Mouse (Mus musculus) left cerebral cortex, adult 2 months (tissue): ENCODE measurements at regions not wholly inside any gene's neighbourhood (a gene's known extent, or its start where the extent isn't known, plus 50 kb on each side); places are given as distances from the start of the nearest gene placed in this dataset.

Experiments
- DNase-seq, 2 experiments: peaks; one replicate each; pipeline ENCODE4 v3.0.0; 2021 to 2022; ENCODE audit warnings: low spot score in 2 of 2, mixed read lengths in 1 of 2; ENCODE audit errors: extremely low spot score in 1 of 2
- H3K27ac ChIP-seq: fragments of 200-600 bp; 2 replicates; pipeline ENCODE4 v1.8.1; 2022
- H3K4me3 ChIP-seq: fragments of 200-600 bp; 2 replicates; pipeline ENCODE4 v1.8.1; 2022
- CTCF ChIP-seq: fragments of 200-600 bp; IDR thresholded peaks from 2 replicates; pipeline ENCODE4 v1.8.1; 2022; ENCODE audit warnings: antibody characterized with exemption, mild to moderate bottlenecking, moderate library complexity
- intact Hi-C: fragments of 180-260 bp; cut with DNase I; formaldehyde crosslinking; loops from one replicate; pipeline ENCODE4 v1.15.1; 2025

DNA sequence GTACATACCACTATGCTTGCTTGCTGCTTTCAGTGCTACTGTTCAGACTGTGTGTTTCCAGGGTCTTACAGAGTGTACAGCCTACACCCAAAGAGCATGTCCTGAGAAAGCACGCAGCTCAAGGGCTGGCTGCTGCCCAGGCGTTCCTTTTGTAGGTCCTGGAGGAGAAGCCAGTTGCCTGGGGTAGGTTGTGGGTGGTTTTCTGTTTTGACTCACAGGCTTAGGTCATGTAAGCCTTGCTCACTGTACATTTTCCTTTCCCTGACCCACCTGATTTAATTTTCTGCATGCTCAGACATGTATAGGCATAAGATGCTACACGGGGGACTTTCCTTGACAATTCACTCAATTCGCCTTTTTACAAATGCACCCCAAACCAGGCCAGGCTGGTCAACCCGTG, 172.9 kb upstream of the Wdfy3 start:
- Histone ChIP-seq H3K27ac (no peak overlapping the region), H3K4me3 (no peak overlapping the region)
- no peak for TF ChIP-seq CTCF
- no peak for DNase-seq
- intact Hi-C loops: no loop called here

DNA sequence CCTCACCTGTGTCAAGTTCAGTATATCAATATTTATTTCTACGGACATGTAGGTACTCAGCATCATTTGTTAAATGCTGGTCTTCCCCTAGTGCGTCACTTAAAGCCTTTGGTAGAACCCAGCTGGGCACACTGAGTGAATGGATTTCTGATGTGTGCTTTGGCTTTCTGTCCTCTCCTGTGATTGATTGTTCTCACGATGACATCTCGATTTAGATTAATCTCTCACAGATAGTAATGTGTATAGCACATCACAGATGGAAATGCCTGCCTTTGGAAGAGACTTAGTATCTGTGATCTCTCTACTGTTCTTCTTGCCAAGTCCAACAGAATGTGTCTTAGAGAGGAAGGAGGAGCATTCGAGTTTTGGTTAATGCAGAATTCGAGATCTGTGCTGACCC, 175.0 kb upstream of the Wdfy3 start:
- DNase-seq: no peak
- TF ChIP-seq CTCF: no peak

DNA sequence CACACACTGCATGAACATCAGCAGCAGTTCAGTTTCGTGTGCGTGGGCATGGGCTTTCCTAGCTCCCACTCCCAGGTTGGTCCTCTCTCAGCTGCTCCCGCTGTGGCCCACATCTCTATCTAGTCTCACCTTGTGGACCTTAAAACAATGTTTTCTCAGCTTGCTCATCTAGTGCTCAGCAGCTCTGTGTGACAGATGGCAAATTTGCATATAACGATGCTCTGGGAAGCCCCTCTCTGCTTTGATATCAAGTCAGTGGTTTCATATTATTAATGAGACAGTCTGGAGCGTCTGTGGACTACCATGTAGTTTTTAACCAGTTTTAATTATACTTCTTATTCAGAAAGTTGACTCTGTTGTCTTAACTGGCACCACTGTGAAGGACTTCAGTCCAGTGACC, 179.0 kb upstream of the Wdfy3 start:
- intact Hi-C loops: no loop called here
- Histone ChIP-seq H3K4me3 (no peak overlapping the region), H3K27ac (no peak overlapping the region)
- DNase-seq: no peak
- no peak for TF ChIP-seq CTCF

More for the DNA sequence above, 175.0 kb upstream of the Wdfy3 start:
- Histone ChIP-seq H3K27ac (no peak overlapping the region), H3K4me3 (no peak overlapping the region)
- intact Hi-C loops: no loop called here

DNA sequence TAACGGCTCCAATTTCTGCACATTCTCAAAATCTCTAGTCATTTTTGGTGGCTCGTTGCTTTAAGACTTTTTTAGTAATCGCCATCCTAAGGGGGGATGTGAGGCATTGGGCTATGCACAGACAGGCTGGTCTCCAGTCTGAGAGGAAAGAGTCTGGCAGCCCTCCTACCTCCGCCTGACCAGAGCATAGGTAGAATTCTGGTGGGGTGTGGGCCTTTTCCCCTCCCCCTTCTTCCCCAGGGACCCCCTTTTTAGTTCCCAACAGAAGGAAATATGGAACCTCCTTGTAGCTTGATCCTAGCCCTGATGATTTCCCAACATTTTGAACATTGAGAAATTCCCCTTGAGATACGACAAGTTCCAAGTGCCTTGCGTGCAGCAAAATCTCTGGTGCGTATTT, 181.4 kb upstream of the Wdfy3 start:
- no peak for DNase-seq
- H3K27ac ChIP-seq: no peak overlapping the region
- intact Hi-C loops: no loop called here
- H3K4me3 ChIP-seq: no peak overlapping the region
- no peak for TF ChIP-seq CTCF

DNA sequence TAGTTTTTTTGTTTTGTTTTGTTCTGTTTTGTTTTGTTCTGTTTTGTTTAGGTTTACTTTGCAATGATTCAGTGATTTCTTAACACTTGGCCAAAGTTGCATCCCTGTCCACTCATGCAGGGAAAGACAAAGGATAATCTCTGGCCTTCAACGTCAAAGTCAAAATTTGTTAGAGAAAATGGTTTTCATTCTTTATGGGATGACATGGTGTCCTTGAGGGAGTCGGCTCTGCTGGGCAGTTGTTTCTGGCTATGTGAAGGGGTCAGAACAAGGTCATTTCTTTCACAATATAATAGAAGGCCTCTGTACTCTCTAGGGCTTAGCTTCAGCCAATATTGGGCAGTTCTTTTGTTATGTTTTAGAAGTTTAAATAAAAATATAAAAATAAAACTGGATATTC, 184.1 kb upstream of the Wdfy3 start:
- no peak overlapping the region for H3K27ac ChIP-seq
- DNase-seq: no peak
- intact Hi-C loops: no loop called here
- TF ChIP-seq CTCF: no peak
- H3K4me3 ChIP-seq: no peak overlapping the region

DNA sequence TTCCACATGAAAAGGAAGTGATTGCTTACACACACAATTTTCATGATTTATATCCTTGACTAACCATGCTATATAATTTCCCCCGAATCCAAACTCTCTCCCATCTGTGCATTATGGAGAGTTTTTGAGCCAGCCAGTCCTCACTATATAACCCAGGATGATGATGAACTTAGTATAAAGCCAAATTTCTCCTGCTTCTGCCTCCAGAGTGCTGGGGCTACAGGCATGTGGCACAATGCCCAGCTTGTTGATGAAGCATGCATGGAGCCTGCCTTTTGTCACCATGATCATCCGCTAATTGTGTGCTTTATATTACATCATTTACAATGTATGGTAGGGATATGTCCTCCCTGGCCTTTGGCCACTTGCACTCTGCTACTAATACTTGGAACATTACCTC, 187.4 kb upstream of the Wdfy3 start:
- Histone ChIP-seq H3K4me3 (no peak overlapping the region), H3K27ac (no peak overlapping the region)
- intact Hi-C loops: no loop called here
- TF ChIP-seq CTCF: no peak
- no peak for DNase-seq

DNA sequence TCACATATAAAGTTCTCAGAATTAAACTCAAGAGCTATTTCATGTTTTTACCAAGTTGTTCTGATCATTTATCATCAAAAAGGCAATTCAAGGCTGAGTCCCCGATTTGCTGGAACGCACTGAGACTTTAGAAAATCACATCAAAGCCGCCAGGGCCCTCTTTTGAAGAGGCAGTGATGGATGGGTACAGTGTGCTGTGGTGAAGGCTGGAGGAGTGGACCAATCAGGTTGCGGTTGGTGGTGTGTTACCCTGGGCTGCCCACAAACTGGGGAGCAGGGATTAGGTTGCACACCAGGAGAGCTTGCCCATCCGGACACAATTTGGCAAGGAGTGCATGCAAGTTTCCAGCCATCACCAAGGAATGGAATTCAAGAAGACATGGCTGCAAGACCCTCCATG, 191.9 kb upstream of the Wdfy3 start:
- intact Hi-C loops: no loop called here
- DNase-seq: no peak
- no peak overlapping the region for H3K27ac ChIP-seq

DNA sequence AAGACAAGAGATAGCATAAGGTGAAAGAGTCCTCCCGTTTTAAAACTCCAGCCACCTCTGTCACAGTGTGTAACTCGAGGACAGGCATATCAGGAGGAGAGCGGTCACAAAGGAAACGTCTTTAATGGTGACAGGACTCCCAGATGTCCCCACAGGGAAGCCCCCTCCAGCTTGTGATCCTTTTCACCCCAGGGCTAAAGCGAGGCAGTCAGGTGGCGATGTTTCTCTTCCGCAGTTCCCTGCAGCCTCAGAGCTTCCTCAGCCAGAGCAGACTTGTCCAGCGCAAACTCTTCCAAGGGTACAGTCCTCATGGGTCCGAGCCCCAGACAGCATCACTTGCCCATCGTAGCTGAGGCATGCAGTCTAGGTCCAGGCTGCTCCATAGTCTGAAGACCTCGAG, 196.7 kb upstream of the Wdfy3 start:
- no peak overlapping the region for H3K4me3 ChIP-seq
- H3K27ac ChIP-seq: no peak overlapping the region
- intact Hi-C loops: no loop called here
- no peak for DNase-seq
- no peak for TF ChIP-seq CTCF

More for the DNA sequence above, 191.9 kb upstream of the Wdfy3 start:
- no peak for TF ChIP-seq CTCF
- H3K4me3 ChIP-seq: no peak overlapping the region

DNA sequence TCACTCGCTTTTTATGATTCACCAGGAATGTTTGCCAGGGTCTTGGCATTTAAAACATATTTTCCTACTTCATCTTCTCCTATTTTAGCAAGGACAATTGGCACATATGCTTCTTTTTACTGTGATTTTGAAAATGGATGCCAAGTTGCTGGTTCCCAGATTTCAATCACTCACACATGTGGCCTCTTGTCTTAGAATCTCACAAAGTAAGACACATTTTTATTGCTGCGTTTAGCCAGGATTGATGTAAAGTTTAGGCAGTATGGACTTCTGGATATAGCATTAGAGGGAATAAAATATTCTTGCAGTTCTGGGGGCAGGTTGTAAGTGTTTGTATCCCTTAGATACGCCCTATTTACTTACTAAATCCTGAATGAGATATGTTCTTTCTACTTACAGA, 197.4 kb upstream of the Wdfy3 start:
- no peak for TF ChIP-seq CTCF
- DNase-seq: no peak
- Histone ChIP-seq H3K4me3 (no peak overlapping the region), H3K27ac (no peak overlapping the region)
- intact Hi-C loops: no loop called here

DNA sequence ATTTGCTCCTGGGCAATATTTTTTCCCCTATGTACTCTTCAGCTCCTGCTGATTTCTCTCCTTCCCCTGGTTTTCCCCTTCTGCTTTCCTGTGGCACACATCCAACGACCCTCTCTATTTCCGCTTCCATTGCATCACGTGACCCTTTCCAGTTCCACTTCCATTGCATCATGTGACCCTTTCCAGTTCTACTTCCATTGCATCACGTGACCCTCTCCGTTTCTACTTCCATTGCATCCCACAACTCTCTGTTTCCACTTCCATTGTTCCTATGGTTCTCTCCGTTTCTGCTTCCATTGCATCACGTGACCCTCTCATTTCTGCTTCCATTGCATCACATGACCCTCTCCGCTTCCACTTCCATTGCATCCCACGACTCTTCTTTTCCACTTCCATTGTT, 199.5 kb upstream of the Wdfy3 start:
- no peak for TF ChIP-seq CTCF
- no peak overlapping the region for H3K27ac ChIP-seq
- no peak for DNase-seq
- no peak overlapping the region for H3K4me3 ChIP-seq
- intact Hi-C loops: no loop called here

DNA sequence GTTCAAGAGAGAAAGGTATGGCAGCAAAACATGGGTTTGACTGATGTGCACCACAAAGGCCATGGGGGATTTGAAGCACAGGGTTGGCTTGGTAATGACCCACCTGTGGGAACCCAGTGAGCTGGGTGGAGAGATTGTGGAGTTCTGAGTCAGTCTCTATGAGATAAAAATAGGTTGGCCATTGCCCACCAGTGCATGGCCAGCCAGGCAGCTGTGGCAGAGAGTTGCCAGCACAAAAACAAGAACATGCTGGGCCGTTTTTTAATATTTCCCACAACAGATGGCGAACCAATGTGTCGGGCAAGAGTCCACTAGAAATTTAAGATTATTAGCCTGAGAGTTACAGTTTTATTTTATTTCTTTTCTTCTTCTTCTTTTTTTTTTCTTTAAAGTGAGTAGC, 205.6 kb upstream of the Arhgap24 start:
- TF ChIP-seq CTCF: no peak

DNA sequence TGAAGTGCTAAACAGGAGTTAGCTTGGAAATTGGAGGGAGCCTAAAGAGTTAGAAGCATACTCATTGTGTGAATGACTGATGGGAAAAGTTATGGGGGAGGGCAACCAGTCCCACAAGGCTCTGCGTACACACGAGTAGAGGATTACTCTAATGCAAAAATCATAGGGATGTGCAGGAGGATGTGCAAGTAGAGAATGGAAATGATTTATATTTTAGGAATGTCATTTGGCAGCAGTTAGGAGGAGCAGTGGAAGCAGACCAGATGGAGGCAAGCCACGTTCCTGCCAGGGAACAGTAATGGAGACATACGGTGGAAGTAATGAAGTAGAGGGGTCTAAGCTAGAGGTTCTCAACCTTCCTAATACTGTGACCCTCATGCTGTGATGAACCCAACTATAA, 194.1 kb upstream of the Arhgap24 start:
- TF ChIP-seq CTCF: no peak
- DNase-seq: no peak
- no peak overlapping the region for H3K4me3 ChIP-seq
- intact Hi-C loops: no loop called here
- no peak overlapping the region for H3K27ac ChIP-seq

More for the DNA sequence above, 205.6 kb upstream of the Arhgap24 start:
- intact Hi-C loops: no loop called here
- Histone ChIP-seq H3K4me3 (no peak overlapping the region), H3K27ac (no peak overlapping the region)
- DNase-seq: no peak

DNA sequence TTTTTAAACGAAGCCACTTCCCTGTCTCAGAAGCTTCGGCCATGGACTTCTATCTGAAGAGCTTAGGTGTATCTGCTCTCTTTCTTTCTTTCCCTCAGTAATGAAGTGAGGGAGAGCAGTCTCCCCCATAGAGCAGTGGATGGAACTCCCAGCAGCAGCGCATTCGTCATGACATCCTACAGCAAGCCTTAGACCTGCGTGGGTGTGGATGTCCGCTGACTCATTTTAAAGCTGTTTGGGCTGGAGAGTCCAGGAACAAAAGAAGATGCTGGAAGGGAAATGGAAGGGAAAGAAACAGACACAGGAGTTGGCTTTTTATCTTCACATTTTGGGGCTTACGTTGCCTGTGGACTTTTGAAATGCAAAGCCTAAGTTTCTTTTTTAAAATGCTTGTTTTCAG, 190.3 kb upstream of the Arhgap24 start:
- no peak overlapping the region for H3K27ac ChIP-seq
- no peak for DNase-seq
- H3K4me3 ChIP-seq: no peak overlapping the region
- intact Hi-C loops: no loop called here
- TF ChIP-seq CTCF: no peak

DNA sequence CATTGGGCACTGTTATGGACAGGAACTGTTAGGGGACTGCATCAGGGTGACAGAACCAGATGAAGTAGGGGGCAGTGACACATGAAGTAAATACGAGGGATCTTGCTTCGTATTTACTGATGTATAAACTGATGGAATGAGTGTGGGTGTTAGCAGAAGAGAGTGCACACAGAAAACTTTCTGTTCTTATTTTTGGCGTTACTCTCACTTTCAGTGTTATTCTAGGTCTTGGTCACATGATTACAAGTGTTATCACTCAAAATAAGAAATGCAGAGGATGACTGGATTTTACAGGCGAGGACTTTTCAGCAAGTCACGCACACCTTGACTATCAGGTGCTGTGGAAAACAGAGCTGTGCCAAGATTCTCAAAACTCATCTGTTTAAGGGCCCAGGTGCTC, 185.6 kb upstream of the Arhgap24 start:
- no peak overlapping the region for H3K4me3 ChIP-seq
- no peak for TF ChIP-seq CTCF
- DNase-seq: no peak
- no peak overlapping the region for H3K27ac ChIP-seq
- intact Hi-C loops: no loop called here
